Mouse (Mus musculus) CD8-positive naive resting alpha-beta T cell, adult 2 months (primary cell): Measurements from ENCODE around the gene 1700016K19Rik.
"Not testable (repeated sequence)": the region's sequence is repeated elsewhere in the genome, so short reads cannot be mapped to it uniquely, and the experiment has no call there.

Source experiments
- DNase-seq, 2 experiments: peaks; one replicate each; pipeline ENCODE4 v3.0.0; 2022; ENCODE audit warnings: low read depth in 2 of 2, low spot score in 2 of 2

1700016K19Rik gene

GRCm38 (mm10) chr11:75984581-75984980 is 15.1 kb upstream of the 1700016K19Rik start:
- no peak for DNase-seq

- no peak for DNase-seq
These were observed 13.8 kb upstream of the 1700016K19Rik start for GRCm38 (mm10) chr11:75985948-75986347.

GRCm38 (mm10) chr11:75990965-75991835 is 8.5 kb upstream of the 1700016K19Rik start:
- no peak for DNase-seq

- DNase-seq, result no peak
These were observed 7.8 kb upstream of the 1700016K19Rik start for GRCm38 (mm10) chr11:75991911-75992310.

GRCm38 (mm10) chr11:75992481-75992880 is 7.2 kb upstream of the 1700016K19Rik start:
- no peak for DNase-seq

- DNase-seq, result no peak
These were observed 5.4 kb upstream of the 1700016K19Rik start for GRCm38 (mm10) chr11:75994357-75994756.

- no peak for DNase-seq
These were observed 989 bp downstream of the 1700016K19Rik start for GRCm38 (mm10) chr11:76000701-76001100.

- DNase-seq, result no peak
These were observed 1.6 kb downstream of the 1700016K19Rik start for GRCm38 (mm10) chr11:76001237-76001878.

GRCm38 (mm10) chr11:76004276-76004675 is 4.6 kb downstream of the 1700016K19Rik start:
- DNase-seq, result not testable (repeated sequence)

- DNase-seq, result no peak
These were observed 8.4 kb downstream of the 1700016K19Rik start for GRCm38 (mm10) chr11:76008162-76008561.

- DNase-seq, result no peak
These were observed 9.4 kb downstream of the 1700016K19Rik start for GRCm38 (mm10) chr11:76009101-76009500.

- DNase-seq, result no peak
These were observed 11.3 kb downstream of the 1700016K19Rik start for GRCm38 (mm10) chr11:76010838-76011624.

- DNase-seq, result peak in 1 of 2 experiments; percentile 27
These were observed 15.5 kb downstream of the 1700016K19Rik start for GRCm38 (mm10) chr11:76015251-76015650.

GRCm38 (mm10) chr11:76015814-76016213 is 16.1 kb downstream of the 1700016K19Rik start:
- DNase-seq, result no peak

GRCm38 (mm10) chr11:76019879-76020278 is 20.2 kb downstream of the 1700016K19Rik start:
- no peak for DNase-seq

- no peak for DNase-seq
These were observed 21.2 kb downstream of the 1700016K19Rik start for GRCm38 (mm10) chr11:76020916-76021315.

GRCm38 (mm10) chr11:76025080-76025583 is 25.4 kb downstream of the 1700016K19Rik start:
- DNase-seq, result no peak

- DNase-seq, result peak in 1 of 2 experiments; percentile 18
These were observed 26.9 kb downstream of the 1700016K19Rik start for GRCm38 (mm10) chr11:76026527-76027138.

GRCm38 (mm10) chr11:76027139-76028071 is 27.7 kb downstream of the 1700016K19Rik start, which contains the start of gene Rflnb:
Rflnb (minus strand) TSS chr11:76027782.
- DNase-seq, result peak; percentile 21 to 24

- DNase-seq, result no peak
These were observed 28.4 kb downstream of the 1700016K19Rik start for GRCm38 (mm10) chr11:76028072-76028465.
